Mouse (Mus musculus) layer of hippocampus, adult 11-12 months (tissue): ENCODE measurements around the gene Numb.

Experiments
- DNase-seq: peaks from one replicate; pipeline ENCODE4 v3.0.0; 2022; ENCODE audit warnings: low spot score

Numb gene

GRCm38 (mm10) chr12:83852512-83853213 lies 69.1 kb downstream of the Numb start:
- no peak for DNase-seq

GRCm38 (mm10) chr12:83850334-83850733 lies 71.4 kb downstream of the Numb start:
- DNase-seq: no peak

- no peak for DNase-seq
Measured at GRCm38 (mm10) chr12:83848595-83849231, 73.0 kb downstream of the Numb start.

GRCm38 (mm10) chr12:83847877-83848276 lies 73.9 kb downstream of the Numb start:
- no peak for DNase-seq

GRCm38 (mm10) chr12:83842678-83843440 lies 78.9 kb downstream of the Numb start:
- no peak for DNase-seq

- DNase-seq: no peak
Measured at GRCm38 (mm10) chr12:83841409-83842190, 80.1 kb downstream of the Numb start.

GRCm38 (mm10) chr12:83833979-83834378 lies 87.8 kb downstream of the Numb start:
- no peak for DNase-seq

GRCm38 (mm10) chr12:83830424-83830823 lies 91.3 kb downstream of the Numb start:
- no peak for DNase-seq

GRCm38 (mm10) chr12:83816616-83817015 lies 105.1 kb downstream of the Numb start:
- DNase-seq: no peak

- DNase-seq: no peak
Measured at GRCm38 (mm10) chr12:83811901-83812300, 109.8 kb downstream of the Numb start.

GRCm38 (mm10) chr12:83803641-83804040 lies 118.1 kb downstream of the Numb start:
- DNase-seq: no peak

GRCm38 (mm10) chr12:83800943-83801342 lies 120.8 kb downstream of the Numb start:
- peak; percentile 60 for DNase-seq

- DNase-seq: no peak
Measured at GRCm38 (mm10) chr12:83798313-83798712, 123.4 kb downstream of the Numb start.

- no peak for DNase-seq
Measured at GRCm38 (mm10) chr12:83795586-83795985, 126.1 kb downstream of the Numb start.

- no peak for DNase-seq
Measured at GRCm38 (mm10) chr12:83795051-83795450, 126.7 kb downstream of the Numb start.

- no peak for DNase-seq
Measured at GRCm38 (mm10) chr12:83792706-83793410, 128.9 kb downstream of the Numb start.

- peak; percentile 36 for DNase-seq
Measured at GRCm38 (mm10) chr12:83791737-83792136, 130.0 kb downstream of the Numb start.

GRCm38 (mm10) chr12:83790749-83791148 lies 131.0 kb downstream of the Numb start:
- DNase-seq: no peak

- DNase-seq: no peak
Measured at GRCm38 (mm10) chr12:83789781-83790140, 132.0 kb downstream of the Numb start.

GRCm38 (mm10) chr12:83789051-83789780 lies 132.5 kb downstream of the Numb start:
- no peak for DNase-seq

GRCm38 (mm10) chr12:83785305-83785704 lies 136.4 kb downstream of the Numb start:
- DNase-seq: no peak
